Mouse (Mus musculus) embryo, embryonic 10 days (tissue): ENCODE measurements around the gene Tmigd1.

Experiments
- DNase-seq: peaks from one replicate; pipeline ENCODE4 v3.0.0-alpha.2; 2015; ENCODE audit warnings: low spot score

Tmigd1 gene

GRCm38 (mm10) chr11:76901579-76902361 is at the start of gene Tmigd1:
Gene Tmigd1, plus strand, starts transcription at chr11:76902159.
- DNase-seq: no peak

DNA sequence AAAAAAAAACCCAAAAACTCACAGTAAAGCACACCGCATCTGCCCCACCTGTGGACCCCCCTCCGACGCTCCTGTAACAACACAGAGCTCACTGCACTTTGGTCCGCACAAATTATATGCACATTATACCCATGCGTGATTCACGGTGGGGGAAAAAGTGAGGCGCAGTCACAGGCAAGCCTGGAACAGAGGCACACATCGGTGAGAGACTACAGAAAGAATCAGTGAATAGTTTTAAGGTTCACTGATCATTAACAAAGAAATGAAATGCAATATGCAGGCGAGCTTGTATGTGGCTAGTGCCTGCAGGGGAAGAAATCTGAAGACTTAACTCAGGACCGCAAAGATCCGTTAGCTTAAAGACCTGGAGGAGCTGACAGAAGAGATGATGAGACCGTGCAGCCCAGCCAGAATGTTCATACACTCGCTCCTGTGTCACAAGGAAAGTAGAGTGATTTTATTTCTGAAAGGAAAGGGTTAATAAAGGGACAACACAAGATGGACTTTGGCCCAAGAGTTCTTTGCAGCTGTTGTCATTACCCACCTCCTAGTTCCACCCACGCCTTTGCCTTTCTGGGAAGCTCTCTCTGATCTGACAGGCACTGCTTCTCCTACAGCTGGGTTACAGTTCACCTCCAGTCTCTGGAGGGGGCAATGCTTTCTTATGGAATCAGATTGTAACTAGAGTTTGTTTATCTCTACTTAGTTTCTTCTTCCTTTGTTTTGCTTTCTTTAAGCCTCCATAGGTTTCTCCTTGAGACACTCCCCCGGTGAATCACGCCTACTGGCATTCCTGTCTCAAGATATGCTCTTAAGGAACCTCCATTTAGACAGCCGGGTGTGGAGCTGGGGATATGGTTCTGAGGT is 47.3 kb upstream of the Tmigd1 start:
- no peak for DNase-seq

GRCm38 (mm10) chr11:76856601-76857000 is 45.4 kb upstream of the Tmigd1 start:
- DNase-seq: no peak

GRCm38 (mm10) chr11:76857111-76857510 is 44.8 kb upstream of the Tmigd1 start:
- DNase-seq: no peak

GRCm38 (mm10) chr11:76858781-76859180 is 43.2 kb upstream of the Tmigd1 start:
- DNase-seq: no peak

GRCm38 (mm10) chr11:76859261-76859660 is 42.7 kb upstream of the Tmigd1 start:
- no peak for DNase-seq

GRCm38 (mm10) chr11:76861185-76861584 is 40.8 kb upstream of the Tmigd1 start:
- no peak for DNase-seq

DNA sequence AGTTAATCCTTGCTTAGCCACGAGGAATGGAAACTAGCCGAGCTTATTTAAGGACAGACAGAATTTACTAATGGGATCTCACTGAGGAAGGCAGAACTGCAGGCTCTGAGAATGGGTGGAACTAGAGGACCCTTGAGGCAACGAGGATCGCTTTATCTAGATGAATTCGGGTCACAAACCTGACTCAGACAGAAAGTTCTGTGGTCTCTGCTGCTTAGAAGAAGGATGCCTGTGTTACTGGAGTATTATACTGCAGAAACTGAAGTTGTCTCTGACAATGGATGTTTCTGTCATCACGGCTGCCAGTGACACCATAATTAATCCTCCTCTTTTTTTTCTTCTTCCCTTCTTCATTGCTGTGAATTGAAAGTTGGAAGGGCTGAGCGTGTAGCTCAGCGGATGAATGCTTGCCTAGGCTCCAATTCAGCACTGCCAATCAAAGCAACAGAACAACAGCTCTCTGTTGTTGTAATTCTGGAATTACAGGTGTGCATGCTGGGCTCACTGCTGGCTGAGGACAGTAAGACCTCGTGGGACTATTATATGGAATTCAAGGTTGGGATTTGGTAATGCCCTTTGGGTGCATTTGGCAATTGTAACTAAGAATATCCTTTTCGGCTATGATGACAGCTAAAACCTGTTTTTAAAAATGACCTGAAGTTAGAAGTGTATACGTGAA is 29.3 kb upstream of the Tmigd1 start:
- DNase-seq: no peak

GRCm38 (mm10) chr11:76873865-76874264 is 28.1 kb upstream of the Tmigd1 start:
- no peak for DNase-seq

DNA sequence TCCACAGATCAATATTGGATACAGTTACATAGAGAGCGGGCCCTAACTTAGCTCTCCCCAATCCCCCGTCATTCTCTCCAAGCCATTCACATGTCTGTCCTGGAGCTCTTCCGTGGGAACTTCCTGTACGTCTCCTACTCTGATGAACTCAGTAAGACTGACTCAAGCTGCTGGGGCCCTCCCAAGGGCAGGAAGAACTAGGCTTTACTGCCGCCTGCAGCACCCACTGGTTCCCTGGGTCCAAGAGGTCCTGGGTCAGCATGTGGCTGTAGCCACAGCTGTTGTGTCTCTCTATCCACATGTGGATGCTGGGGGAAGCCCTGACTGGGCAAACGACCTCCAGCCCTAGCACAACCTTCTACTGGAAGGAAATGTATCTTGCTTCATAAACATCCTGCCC is 27.2 kb upstream of the Tmigd1 start:
- DNase-seq: no peak

- DNase-seq: no peak
These were observed 22.1 kb upstream of the Tmigd1 start for GRCm38 (mm10) chr11:76879816-76880215.

- no peak for DNase-seq
These were observed 17.5 kb upstream of the Tmigd1 start for GRCm38 (mm10) chr11:76884451-76884850.

- no peak for DNase-seq
These were observed 12.4 kb upstream of the Tmigd1 start for GRCm38 (mm10) chr11:76889339-76890164.

DNA sequence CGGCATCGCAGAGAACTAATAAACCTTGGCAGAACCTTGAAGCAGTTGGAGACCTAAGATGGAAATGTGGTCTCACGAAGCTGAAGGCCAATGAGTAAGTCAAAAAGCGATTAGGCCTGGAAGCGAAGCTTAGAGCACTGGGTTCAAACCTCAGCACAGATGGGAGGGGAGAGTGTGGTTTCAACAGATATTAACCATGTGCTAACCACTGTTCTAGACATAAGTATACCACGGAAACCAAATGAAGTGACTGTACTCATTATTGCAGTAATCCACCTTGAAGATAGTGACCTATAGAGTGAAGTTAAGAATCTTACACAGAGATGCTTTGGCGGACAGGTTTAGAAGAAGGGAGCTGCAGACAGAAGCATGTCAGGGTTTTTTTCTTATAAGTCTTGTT is 10.8 kb upstream of the Tmigd1 start:
- no peak for DNase-seq

GRCm38 (mm10) chr11:76891738-76892349 is 10.1 kb upstream of the Tmigd1 start:
- no peak for DNase-seq

DNA sequence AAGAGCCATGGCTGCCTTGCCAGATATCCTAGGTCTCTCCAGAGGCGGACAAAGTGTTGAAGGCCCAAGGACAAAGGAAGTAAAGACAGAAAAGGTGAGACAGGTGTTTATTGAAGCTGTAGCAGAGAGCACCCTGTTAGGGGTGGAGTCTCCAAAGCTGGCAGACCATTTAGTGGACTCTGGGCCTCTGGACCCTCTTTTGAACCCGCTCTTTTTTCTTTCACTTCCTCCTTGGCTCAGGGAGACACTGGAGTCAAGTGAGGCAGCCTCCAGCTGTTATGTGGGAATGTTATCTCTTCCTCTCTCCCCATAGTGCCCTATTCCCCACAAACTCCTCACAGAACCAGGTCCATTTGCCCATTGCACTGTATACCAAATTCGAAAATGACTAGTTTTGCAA is 9.0 kb upstream of the Tmigd1 start:
- DNase-seq: no peak

- DNase-seq: peak; percentile 69
These were observed 8.4 kb upstream of the Tmigd1 start for GRCm38 (mm10) chr11:76893570-76893969.

DNA sequence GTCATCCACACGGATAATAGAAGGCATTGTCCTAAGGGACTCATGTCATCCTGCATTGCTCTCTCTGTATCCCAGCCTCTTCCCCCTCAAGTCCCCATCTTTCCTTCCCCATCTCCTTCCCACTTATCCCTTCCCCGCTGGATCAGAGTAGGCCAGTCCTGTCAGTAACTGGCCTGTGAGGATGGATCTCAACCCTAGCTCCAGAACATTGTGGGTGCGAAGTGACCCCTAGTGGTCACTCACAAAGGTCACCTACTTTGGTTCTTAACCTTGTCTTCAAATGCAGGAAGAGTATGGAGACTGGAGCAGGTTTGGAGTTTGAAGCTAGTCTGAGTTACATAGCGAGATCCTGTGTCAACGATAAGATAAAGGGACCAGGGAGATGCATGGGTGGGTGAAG is 7.7 kb upstream of the Tmigd1 start:
- peak; percentile 88 for DNase-seq

DNA sequence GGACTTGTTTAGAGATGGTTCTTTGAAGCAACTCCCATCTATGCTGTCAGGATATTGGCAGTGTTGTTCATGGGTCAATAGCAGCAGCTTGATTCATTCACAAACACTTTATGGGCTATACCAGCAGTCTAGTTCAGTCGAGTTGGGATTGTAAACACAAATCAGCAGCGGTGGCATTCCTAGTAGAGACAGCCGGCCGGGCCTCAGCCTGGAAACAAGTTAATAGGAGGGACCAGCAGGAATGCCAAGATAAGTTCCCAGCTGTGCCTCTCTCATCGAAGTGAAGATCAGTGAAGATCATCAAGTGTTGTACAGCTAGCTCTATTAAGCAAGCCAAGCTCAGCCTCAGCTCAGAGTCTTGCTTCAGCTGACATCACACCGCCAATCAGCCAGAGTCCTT is 5.6 kb upstream of the Tmigd1 start:
- DNase-seq: no peak

DNA sequence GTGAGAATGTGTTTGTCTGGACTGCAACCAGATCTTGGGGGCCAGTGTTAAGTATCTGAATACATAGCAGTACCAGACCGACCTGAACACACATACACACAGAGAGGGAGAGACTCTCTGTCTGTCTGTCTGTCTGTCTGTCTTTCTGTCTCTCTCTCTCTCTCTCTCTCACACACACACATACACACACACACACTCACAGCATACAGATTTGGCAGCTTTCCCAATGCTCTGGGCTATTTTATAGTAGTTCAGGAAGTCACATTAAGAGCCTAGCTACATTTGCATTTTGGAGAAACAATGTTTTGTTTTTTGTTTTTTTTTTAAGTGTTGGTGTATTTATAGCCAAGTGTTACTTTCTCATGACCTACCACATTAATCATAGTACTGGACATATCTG is 4.8 kb upstream of the Tmigd1 start:
- DNase-seq: no peak

DNA sequence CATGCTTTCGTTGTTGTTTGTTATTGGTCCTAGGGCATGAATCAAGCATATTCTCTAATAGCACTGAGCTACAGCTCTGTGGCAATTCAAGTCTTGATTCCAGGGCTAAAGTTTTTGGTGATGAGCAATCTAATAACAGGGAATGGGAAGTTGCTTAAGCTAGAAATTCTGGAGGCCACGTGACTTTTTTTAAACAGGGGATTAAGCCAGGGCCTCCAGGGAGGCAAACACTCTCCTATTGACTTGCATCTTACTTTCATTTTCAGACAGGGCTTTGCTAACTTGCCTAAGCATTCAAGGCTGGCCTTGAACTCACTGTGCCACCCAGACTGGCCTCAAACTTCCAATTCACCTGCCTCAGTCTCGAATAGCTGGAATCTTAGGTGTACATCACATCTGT is 4.1 kb upstream of the Tmigd1 start:
- no peak for DNase-seq
